Mouse (Mus musculus) left cerebral cortex, postnatal 4 days (tissue): ENCODE results near the gene Aamp. TPM values are rescaled to one million over a fixed set of nuclear protein-coding genes. Genes with fewer than 3 reads are reported as not detected.
"Not testable (repeated sequence)": the region's sequence is repeated elsewhere in the genome, so short reads cannot be mapped to it uniquely, and the experiment has no call there.

Experiments
- DNase-seq: peaks from one replicate; pipeline ENCODE4 v3.0.0-alpha.2; 2022
- intact Hi-C: fragments of 180-260 bp; cut with DNase I; formaldehyde crosslinking; loops from one replicate; pipeline ENCODE4 v1.15.1; 2025
- total RNA-seq, 2 experiments: library from RNA; stranded (reverse); gene quantifications; 2 replicates each; pipeline ENCODE4 v1.2.3; 2021

Gene Aamp
- total RNA-seq, 2 experiments from 2014 or later, result 122 to 124 TPM

- DNase-seq, result no peak
- intact Hi-C loops, result loop anchor here (5.0 kb wide), 1 partner anchor 54 kb away; no protein-coding TSS in a partner anchor
Measured at GRCm38 (mm10) chr1:74302835-74303234, 18.3 kb upstream of the Aamp start.

DNA sequence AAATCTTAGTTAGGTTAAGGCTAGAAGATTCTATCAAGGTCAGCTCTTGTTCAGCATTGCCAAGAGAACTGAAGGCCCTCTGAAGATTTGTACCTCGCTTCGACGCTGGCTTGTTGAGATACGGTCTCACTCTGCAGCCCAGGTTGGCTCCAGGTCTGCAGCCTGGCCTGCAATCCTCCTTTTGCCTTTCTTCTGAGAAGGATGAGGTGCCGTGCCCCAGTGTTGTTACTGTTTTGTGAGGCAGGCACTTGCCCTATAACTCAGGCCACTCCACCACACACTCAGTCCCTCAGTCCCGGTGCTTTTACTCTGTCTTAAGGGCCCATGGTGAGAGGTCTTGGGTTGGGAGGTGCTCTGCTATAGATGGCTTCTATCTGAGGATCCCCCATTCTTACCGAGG, 17.7 kb upstream of the Aamp start:
- no peak for DNase-seq
- intact Hi-C loops, result loop anchor here (5.0 kb wide), 1 partner anchor 55 kb away; no protein-coding TSS in a partner anchor

DNA sequence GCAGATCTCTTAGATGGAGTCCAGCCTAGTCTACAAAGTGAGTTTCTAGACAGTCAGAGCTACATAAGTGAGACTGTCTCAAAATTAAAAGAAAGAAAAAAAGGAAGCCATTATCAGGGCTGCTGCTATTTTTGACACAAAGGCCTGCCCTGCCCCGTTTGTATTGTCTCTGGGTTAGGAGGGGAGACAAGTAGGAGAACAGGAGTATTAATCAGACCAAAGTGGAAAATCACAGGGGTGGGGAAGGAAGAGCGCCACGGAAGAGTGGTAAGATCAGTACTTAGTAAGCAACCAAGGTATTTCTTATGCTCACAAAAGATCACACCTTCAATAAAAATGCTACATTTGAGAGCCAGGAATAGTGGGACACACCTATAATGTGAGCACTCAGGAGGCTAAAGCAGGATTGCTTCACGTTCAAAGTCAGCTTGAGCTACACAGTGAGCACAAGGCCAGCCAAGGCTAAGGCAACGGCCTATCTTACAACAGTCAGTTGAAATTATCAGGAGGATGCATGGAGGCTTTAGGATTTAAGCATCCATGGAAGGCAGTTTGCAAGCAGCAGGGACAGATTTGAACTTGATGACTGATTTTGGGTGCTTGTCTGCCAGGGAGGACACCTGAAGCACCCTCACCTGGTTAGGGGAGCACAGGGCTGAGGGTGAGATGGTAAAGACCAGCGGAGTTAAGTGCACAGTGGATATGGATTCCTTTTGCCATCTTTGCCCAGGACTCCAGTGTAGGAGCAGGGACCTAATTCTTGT, 16.0 kb upstream of the Aamp start:
- no peak for DNase-seq
- intact Hi-C loops, result loop anchor here (5.0 kb wide), 1 partner anchor 57 kb away; no protein-coding TSS in a partner anchor

DNA sequence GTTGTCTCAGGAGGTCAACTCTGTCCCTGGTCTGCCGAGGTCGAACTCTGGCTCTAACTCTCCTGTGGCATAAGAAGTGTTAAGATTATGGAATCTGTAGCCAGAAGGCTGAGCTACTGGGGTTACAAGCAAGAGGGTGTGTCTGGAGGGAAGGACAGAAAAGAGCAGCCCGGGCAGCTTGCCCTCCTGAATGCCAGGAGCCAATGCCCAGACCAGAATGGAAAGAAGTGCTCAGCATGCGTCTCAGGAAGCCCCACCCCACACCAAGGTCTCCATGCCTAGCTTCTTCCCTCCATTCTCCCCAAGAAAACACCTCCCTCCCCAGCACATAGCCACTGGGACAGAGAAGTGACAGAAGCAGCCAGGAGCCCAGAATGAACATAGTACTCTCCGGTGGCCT, 14.5 kb upstream of the Aamp start:
- DNase-seq, result peak; percentile 49
- intact Hi-C loops, result loop anchor here (10.0 kb wide), 1 partner anchor 156 kb away; no protein-coding TSS in a partner anchor

DNA sequence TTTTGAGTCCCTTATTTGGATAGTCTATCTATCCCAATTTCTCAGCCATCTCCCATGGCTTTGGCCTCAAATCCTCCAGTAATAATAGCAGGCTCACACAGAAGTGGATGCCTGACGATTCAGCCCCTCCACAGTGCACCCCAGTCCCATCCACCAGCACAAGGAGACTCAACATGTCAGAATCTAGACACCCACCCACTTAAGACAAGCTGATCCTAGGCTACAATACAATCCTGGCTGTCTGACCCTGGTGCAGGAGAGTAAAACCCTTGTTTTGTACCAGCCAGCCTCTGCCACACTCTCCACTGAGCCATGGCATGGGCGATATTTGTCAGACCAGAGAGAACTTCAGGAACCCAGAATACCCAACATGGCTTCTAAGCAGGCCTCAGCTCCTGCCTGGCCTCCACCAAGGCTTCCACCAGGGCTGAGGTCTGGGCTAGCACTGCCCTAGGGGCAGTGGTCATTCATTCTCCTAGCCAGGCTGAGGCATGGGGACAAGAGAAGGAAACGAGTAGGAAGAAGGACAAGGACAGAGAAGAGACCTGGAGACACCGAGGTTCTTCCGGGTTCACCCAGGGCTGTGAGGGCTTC, 13.7 kb upstream of the Aamp start:
- intact Hi-C loops, result loop anchor here (10.0 kb wide), 1 partner anchor 157 kb away; no protein-coding TSS in a partner anchor
- DNase-seq, result no peak

DNA sequence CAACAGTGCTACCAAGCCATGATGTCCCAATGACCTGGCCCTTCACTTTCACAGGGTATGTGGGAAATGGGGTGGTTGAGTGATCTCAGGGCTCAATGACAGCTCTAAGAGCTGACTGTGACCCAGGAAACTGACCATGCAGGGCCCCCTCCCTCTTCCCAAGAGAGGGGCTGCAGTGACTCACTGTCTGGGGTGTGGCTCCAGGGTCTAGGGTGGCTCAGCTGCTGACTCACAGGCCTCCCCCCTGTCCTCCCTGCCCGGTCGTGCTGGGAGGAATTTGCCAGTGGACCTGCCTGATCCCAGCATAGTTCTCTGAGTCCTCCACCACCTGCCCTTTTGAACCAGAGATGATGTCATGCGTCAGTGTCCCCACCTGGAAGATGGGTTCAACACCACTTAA, 12.7 kb upstream of the Aamp start:
- DNase-seq, result no peak
- intact Hi-C loops, result loop anchor here (10.0 kb wide), 1 partner anchor 158 kb away; no protein-coding TSS in a partner anchor

GRCm38 (mm10) chr1:74296477-74296876, 11.9 kb upstream of the Aamp start:
- intact Hi-C loops, result loop anchor here (10.0 kb wide), 1 partner anchor 158 kb away; no protein-coding TSS in a partner anchor
- DNase-seq, result no peak

- peak; percentile 95 for DNase-seq
- intact Hi-C loops, result loop anchor here (10.0 kb wide), 1 partner anchor 159 kb away; no protein-coding TSS in a partner anchor
Measured at GRCm38 (mm10) chr1:74295456-74296171, 11.1 kb upstream of the Aamp start.

DNA sequence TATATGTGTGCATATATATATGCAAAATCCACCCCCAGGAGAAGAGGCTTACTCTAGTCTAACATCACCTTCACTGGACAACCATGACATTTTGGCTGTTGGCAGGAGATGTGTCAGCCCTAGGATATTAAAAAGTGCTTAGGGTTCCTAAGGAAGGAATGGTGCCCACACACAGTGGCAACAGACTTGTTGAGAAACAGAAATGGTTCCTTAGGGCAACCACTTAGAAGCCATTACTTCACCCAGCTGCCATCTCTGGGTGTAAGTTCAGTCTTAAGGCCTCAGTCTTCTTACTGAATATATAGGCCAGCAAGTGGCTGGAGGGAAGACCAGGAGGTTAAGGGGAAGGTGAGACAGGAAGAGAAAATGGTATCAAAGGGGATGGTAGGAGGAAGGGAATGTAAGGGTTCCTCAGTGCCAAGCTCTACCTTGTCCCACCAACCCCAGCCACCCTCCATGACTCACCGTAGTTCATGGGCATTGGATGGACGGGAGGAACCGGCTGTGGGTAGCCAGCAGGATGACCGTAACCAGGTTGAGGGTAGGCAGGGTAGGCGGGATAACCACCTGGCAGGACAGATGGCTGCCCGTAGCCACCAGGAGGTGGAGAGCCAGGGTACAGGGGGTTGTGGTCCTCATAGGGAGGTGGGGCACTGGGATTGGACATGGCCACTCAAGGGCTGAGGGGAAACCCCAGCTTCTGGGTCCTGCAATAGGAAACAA, 10.4 kb upstream of the Aamp start:
- intact Hi-C loops, result loop anchor here (10.0 kb wide), 1 partner anchor 160 kb away; no protein-coding TSS in a partner anchor

DNA sequence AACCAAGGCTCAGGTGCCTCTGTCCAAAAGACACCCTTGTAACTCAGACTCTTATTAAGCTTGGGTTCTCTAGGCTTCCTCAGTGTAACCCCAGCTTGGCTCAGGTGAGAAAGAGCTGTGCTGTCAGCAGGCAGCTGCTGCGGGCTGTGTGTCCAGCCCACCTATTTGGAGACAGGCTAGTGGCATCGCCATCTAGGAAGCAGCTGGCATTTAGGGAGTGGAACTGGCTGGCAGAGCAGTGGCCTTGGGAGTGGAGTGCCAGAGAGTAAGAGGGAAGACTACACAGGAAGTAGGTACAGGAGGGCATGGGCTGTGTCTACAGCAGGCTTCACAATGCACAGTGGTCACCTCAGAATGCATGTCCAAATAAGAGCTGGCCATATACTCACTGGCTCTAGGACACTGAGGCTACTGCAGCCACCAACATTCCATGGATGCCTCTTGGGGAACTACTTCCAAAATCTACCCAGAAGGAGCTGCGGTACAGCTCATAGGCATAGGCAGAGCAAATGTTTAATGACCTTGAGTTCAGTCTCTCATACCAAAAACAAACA, 9.6 kb upstream of the Aamp start:
- intact Hi-C loops, result loop anchor here (10.0 kb wide), 1 partner anchor 161 kb away; no protein-coding TSS in a partner anchor
- DNase-seq, result no peak

More for the DNA sequence above, 10.4 kb upstream of the Aamp start:
- no peak for DNase-seq

- DNase-seq, result peak; percentile 55
- intact Hi-C loops, result loop anchor here (10.0 kb wide), 1 partner anchor 161 kb away; no protein-coding TSS in a partner anchor
Measured at GRCm38 (mm10) chr1:74293306-74293960, 8.9 kb upstream of the Aamp start.

- no peak for DNase-seq
- intact Hi-C loops, result loop anchor here (10.0 kb wide), 1 partner anchor 162 kb away; no protein-coding TSS in a partner anchor
Measured at GRCm38 (mm10) chr1:74292331-74293020, 7.9 kb upstream of the Aamp start.

GRCm38 (mm10) chr1:74290141-74290540, 5.6 kb upstream of the Aamp start:
- intact Hi-C loops, result loop anchor here (10.0 kb wide), 1 partner anchor 165 kb away; no protein-coding TSS in a partner anchor
- peak; percentile 57 for DNase-seq

GRCm38 (mm10) chr1:74289740-74290139, 5.2 kb upstream of the Aamp start:
- intact Hi-C loops, result loop anchor here (10.0 kb wide), 1 partner anchor 165 kb away; no protein-coding TSS in a partner anchor
- DNase-seq, result no peak

- intact Hi-C loops, result no loop called here
- DNase-seq, result no peak
Measured at GRCm38 (mm10) chr1:74289248-74289647, 4.7 kb upstream of the Aamp start.

- intact Hi-C loops, result no loop called here
- no peak for DNase-seq
Measured at GRCm38 (mm10) chr1:74288327-74288726, 3.8 kb upstream of the Aamp start.

DNA sequence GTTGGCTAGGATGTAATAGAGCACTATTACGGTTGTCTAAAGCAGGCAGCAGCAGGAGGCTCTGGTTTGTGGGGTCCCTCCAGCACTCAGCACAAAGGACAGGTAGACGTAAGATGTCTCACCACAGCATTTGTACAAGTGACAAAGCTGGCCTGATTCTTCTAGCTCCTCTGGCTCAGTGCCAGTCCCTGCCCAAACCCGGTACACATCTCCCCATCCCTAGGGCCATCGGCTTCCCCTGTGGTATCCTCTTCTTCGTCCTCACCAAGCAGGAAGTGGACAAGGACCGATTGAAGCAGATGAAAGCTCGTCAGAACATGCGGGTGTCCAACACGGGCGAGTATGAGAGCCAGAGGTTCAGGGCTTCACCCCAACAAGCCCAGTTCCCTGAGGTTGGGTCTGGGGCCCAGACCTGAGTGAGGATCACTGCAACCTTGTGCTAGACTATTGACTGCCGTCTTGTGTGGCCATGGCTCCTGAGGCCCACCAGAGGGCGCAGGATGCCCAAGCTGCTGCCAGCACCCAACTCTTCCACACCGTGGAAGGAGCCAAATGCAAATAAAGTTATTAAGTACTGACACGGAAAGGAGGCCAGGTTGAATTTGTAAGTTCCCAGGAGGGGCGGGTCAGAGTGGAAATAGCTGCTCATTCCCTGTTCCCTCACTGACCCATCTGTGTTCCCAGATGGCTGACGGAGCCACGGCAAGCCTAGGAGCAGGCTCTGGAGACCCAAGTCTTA, 2.5 kb upstream of the Aamp start:
- intact Hi-C loops, DNase-seq: not testable (repeated sequence)
